Mouse (Mus musculus) CH12.LX (cell line): ENCODE measurements around the gene Smchd1.

Experiments
- CHD1 ChIP-seq: IDR thresholded peaks from 2 replicates; pipeline ENCODE4 v1.6.1; 2012; ENCODE audit warnings: low read depth, low read length, improper control_type of control experiment, inconsistent platforms
- CTCF ChIP-seq, 2 experiments: IDR thresholded peaks in 1 of 2; conservative IDR thresholded peaks in 1 of 2; 2 replicates each; pipeline ENCODE4 v1.5.1; 2011 to 2012; ENCODE audit warnings: low read depth in 2 of 2, low read length in 2 of 2, improper control_type of control experiment in 1 of 2, inconsistent platforms in 1 of 2, mild to moderate bottlenecking in 1 of 2, moderate library complexity in 1 of 2
- EP300 ChIP-seq: IDR thresholded peaks from 2 replicates; pipeline ENCODE4 v1.6.1; 2011; ENCODE audit warnings: low read length, improper control_type of control experiment
- MAFK ChIP-seq: IDR thresholded peaks from 2 replicates; pipeline ENCODE4 v1.6.1; 2011; ENCODE audit warnings: low read length, improper control_type of control experiment; ENCODE audit not compliant: insufficient replicate concordance
- MXI1 ChIP-seq: IDR thresholded peaks from 2 replicates; pipeline ENCODE4 v1.6.1; 2011; ENCODE audit warnings: mild to moderate bottlenecking, low read depth, low read length, improper control_type of control experiment
- MYC ChIP-seq: IDR thresholded peaks from 2 replicates; pipeline ENCODE4 v1.6.1; 2011; ENCODE audit warnings: low read depth, mild to moderate bottlenecking, improper control_type of control experiment, low read length
- SMC3 ChIP-seq: IDR thresholded peaks from 2 replicates; pipeline ENCODE4 v1.6.1; 2011; ENCODE audit warnings: low read depth, low read length, improper control_type of control experiment
- TBP ChIP-seq: conservative IDR thresholded peaks from 2 replicates; pipeline ENCODE4 v1.6.1; 2011; ENCODE audit warnings: low read depth, low read length, improper control_type of control experiment

DNA sequence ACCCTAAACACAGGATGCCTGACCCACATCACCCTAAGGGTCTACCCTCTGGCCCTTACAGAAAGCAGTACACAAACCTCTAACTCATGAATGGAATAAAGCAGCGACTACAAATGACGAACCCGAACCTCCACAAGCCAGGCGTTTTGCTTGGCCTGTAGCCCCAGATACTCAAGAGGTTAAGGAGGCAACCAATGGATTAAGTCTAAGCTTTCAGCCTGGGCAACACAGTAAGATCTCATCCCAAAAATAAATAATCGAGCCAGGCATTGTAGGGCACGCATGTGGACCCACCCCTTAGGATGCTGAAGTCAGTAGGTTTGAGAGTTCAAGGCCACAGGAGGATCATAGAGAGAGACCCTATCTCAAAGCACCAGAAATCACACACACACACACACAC lies 169.1 kb downstream of the Smchd1 start:
- TF ChIP-seq EP300 (no peak), SMC3 (no peak), CHD1 (no peak), MXI1 (no peak), CTCF (conservative IDR thresholded peaks at IDR 0.05 in 1 of 2, IDR thresholded peaks at IDR 0.05 in 1 of 2; ENCODE audit: low read depth in 2 of 2, low read length in 2 of 2) (no peak), TBP (no peak), MYC (no peak), MAFK (no peak)
